Mouse (Mus musculus): ENCODE measurements around the gene Rnf150. TPM values are rescaled to one million over a fixed set of nuclear protein-coding genes. Genes with fewer than 3 reads are reported as not detected.

The Rnf150 gene
- polyA plus RNA-seq, 1 experiment from 2014 or later: 1.4 TPM

DNA sequence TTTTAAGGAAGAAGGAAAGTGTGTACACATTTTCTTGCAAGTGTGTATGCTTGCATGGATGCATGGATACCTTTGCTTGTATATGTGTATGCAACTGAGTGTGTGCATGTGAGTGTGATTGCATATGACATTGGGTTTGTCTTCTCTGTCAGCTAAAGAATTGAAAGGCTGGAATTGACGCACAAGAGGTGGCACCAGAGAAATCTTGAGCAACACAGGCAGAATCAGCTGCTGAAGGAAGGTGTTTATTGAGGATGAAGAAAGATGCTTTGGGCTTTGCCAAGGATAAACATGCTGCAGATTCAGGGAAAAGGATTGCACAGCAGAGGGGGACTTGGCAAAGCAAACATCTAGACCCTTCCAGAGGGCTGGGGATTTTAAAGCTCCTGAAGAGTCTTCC lies 174.2 kb downstream of the Rnf150 start:
- Histone ChIP-seq H3K36me3 (ENCODE audit: insufficient read depth) (no peaks in the 10 kb centered on the region), H3K4me2 (no peak overlapping the region), H3K27me3 (ENCODE audit: insufficient read depth, low read length) (no peaks in the 10 kb centered on the region), H3K4me1 (ENCODE audit: insufficient read depth) (no peaks in the 10 kb centered on the region), H3K9me3 (ENCODE audit: low read depth, low read length) (no peaks in the 10 kb centered on the region), H3K27ac (ENCODE audit: low read depth) (no peak overlapping the region), H3K9ac (no peak overlapping the region), H3K4me3 (ENCODE audit: low read depth, low read length) (no peak overlapping the region)
- whole genome bisulfite sequencing: 83% methylated on average over 1 of the region's 1 CpGs
- no peak for ATAC-seq (ENCODE audit: insufficient read depth)
- no peak for TF ChIP-seq CTCF (IDR thresholded peaks at IDR 0.05; ENCODE audit: low read depth)
- no peak for DNase-seq

DNA sequence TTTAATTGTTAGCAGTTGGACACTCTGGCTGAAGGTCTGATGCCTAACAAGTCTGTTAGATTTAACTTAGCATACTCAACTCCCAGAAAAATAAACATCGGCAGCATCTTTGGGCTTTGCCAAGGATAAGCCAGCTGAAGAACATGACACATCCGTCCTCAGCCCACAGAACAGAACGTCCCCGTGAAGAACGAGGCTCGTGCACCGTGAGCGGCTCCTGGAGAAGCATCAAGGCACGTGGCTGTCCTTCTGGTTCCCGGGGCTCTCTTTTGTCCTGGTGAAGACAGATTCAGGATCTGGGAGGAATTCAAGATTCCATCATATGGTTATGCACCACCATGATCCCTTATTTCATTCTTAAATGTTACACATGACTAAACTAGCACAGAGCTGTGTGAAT lies 175.4 kb downstream of the Rnf150 start:
- DNase-seq: no peak
- 55% methylated on average over 10 of the region's 10 CpGs for WGBS
- no peak overlapping the region for H3K4me2 ChIP-seq
- H3K4me3 ChIP-seq (ENCODE audit: low read depth, low read length): no peak overlapping the region
- H3K4me1 ChIP-seq (ENCODE audit: insufficient read depth): no peaks in the 10 kb centered on the region
- no peak overlapping the region for H3K9ac ChIP-seq
- TF ChIP-seq CTCF (IDR thresholded peaks at IDR 0.05; ENCODE audit: low read depth): no peak
- ATAC-seq (ENCODE audit: insufficient read depth): no peak
- H3K27ac ChIP-seq (ENCODE audit: low read depth): no peak overlapping the region
- no peaks in the 10 kb centered on the region for H3K27me3 ChIP-seq (ENCODE audit: insufficient read depth, low read length)
- H3K36me3 ChIP-seq (ENCODE audit: insufficient read depth): no peaks in the 10 kb centered on the region
- H3K9me3 ChIP-seq (ENCODE audit: low read depth, low read length): no peaks in the 10 kb centered on the region

DNA sequence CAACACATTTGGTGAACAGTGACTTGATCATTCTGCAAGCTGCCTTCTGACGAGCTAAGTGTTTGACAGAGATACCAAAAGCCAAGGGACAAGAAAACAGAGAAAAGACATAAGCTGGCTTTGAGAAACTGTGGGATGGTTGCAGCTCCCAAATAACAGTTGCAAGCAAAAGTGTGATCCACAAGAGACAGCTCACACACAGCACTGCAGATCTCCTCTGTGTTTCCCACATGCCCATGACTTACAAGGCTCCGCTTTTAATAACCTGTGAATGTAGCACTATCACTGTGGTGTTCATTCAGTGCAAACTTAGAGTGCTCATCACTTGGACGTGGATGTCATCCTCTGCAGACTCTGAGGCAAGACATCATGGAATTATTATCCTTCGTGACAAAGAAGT lies 178.3 kb downstream of the Rnf150 start:
- H3K9ac ChIP-seq: no peak overlapping the region
- H3K27ac ChIP-seq (ENCODE audit: low read depth): no peak overlapping the region
- H3K4me3 ChIP-seq (ENCODE audit: low read depth, low read length): no peak overlapping the region
- no peak overlapping the region for H3K4me2 ChIP-seq
- H3K9me3 ChIP-seq (ENCODE audit: low read depth, low read length): no peaks in the 10 kb centered on the region
- no peaks in the 10 kb centered on the region for H3K27me3 ChIP-seq (ENCODE audit: insufficient read depth, low read length)
- DNase-seq: no peak
- WGBS: 63% methylated on average over 4 of the region's 4 CpGs
- no peaks in the 10 kb centered on the region for H3K36me3 ChIP-seq (ENCODE audit: insufficient read depth)
- ATAC-seq (ENCODE audit: insufficient read depth): no peak
- no peaks in the 10 kb centered on the region for H3K4me1 ChIP-seq (ENCODE audit: insufficient read depth)
- no peak for TF ChIP-seq CTCF (IDR thresholded peaks at IDR 0.05; ENCODE audit: low read depth)

DNA sequence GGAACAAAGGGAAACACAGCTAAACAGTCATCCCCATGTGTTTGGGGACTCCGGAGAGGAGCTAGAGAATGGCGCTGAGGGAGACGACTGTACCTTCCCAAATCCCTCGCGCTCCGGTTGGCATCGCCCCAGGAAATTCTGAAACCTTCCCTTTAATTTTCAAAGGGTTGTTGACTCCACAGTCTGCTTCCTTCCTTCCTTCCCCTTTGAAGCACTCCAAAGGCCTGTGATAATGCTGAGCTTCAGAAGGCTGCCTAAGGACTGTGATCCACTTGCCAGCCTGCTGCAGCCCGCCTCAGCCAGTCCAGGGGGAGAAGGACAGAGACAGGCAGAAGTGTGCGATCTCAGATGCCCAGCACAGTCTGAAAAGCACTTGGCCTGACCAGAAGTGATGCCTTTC lies 183.8 kb downstream of the Rnf150 start:
- ATAC-seq (ENCODE audit: insufficient read depth) (no peak), DNase-seq (peak; percentile 39)
- 66% methylated on average over 9 of the region's 9 CpGs for WGBS
- Histone ChIP-seq H3K27ac (ENCODE audit: low read depth) (no peak overlapping the region), H3K4me1 (ENCODE audit: insufficient read depth) (no peaks in the 10 kb centered on the region), H3K4me2 (no peak overlapping the region), H3K4me3 (ENCODE audit: low read depth, low read length) (no peak overlapping the region), H3K36me3 (ENCODE audit: insufficient read depth) (no peaks in the 10 kb centered on the region), H3K27me3 (ENCODE audit: insufficient read depth, low read length) (no peaks in the 10 kb centered on the region), H3K9ac (no peak overlapping the region), H3K9me3 (ENCODE audit: low read depth, low read length) (no peaks in the 10 kb centered on the region)
- TF ChIP-seq CTCF (IDR thresholded peaks at IDR 0.05; ENCODE audit: low read depth): no peak

DNA sequence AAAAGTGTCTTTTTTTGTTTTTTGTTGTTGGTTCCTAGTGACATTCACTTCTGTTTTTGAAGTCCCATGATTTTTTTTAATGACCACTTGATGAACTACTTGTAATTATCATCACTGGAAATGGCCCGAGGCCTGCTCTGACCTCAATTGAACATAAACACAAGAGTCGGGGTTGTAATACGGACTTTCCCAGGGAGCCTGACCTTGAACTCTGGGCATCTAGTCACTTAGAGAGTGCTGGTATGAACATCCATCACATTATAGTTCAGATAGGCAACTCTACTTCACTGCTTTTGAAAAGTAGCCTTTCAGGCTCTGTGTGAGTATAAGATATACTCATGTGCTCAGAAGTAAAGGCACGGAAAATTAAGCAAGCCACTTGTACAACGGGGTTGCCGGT lies 185.4 kb downstream of the Rnf150 start:
- TF ChIP-seq CTCF (IDR thresholded peaks at IDR 0.05; ENCODE audit: low read depth): no peak

DNA sequence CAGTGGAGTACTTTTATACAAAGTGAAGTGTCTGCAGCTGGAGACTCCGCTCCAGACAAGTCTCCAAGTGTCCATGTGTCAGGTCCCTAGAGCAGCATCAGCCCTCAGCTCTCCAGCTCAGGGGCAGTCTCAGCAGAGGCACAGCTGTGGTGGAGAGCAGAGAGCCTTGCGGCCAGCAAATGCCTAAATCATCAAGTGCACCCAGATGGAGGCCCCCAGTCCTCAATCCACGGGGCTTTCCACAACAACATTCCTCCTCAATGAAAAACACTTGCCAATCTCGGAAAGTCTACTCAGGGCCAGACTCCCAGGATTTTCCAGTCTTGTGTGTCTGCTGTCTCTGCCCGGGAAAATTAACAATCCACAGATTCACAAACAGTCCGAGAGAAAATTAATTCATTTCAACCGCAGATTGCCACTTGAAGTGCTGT lies 186.0 kb downstream of the Rnf150 start:
- no peaks in the 10 kb centered on the region for H3K36me3 ChIP-seq (ENCODE audit: insufficient read depth)
- no peaks in the 10 kb centered on the region for H3K27me3 ChIP-seq (ENCODE audit: insufficient read depth, low read length)
- no peaks in the 10 kb centered on the region for H3K4me1 ChIP-seq (ENCODE audit: insufficient read depth)
- no peak overlapping the region for H3K4me3 ChIP-seq (ENCODE audit: low read depth, low read length)
- H3K9me3 ChIP-seq (ENCODE audit: low read depth, low read length): no peaks in the 10 kb centered on the region
- DNase-seq: peak; percentile 55
- H3K27ac ChIP-seq (ENCODE audit: low read depth): peak overlapping the region; percentile 21; the same call in 1 of the 2 replicates
- WGBS: 22% methylated on average over 7 of the region's 7 CpGs
- TF ChIP-seq CTCF (IDR thresholded peaks at IDR 0.05; ENCODE audit: low read depth): no peak
- no peak overlapping the region for H3K9ac ChIP-seq
- ATAC-seq (ENCODE audit: insufficient read depth): peak; percentile 83
- H3K4me2 ChIP-seq: no peak overlapping the region

More for the DNA sequence above, 185.4 kb downstream of the Rnf150 start:
- no peaks in the 10 kb centered on the region for H3K36me3 ChIP-seq (ENCODE audit: insufficient read depth)
- no peak overlapping the region for H3K4me2 ChIP-seq
- ATAC-seq (ENCODE audit: insufficient read depth) (no peak), DNase-seq (no peak)
- no peak overlapping the region for H3K9ac ChIP-seq
- no peak overlapping the region for H3K27ac ChIP-seq (ENCODE audit: low read depth)
- 38% methylated on average over 6 of the region's 6 CpGs for WGBS
- H3K27me3 ChIP-seq (ENCODE audit: insufficient read depth, low read length): no peaks in the 10 kb centered on the region
- no peak overlapping the region for H3K4me3 ChIP-seq (ENCODE audit: low read depth, low read length)
- H3K9me3 ChIP-seq (ENCODE audit: low read depth, low read length): no peaks in the 10 kb centered on the region
- no peaks in the 10 kb centered on the region for H3K4me1 ChIP-seq (ENCODE audit: insufficient read depth)

DNA sequence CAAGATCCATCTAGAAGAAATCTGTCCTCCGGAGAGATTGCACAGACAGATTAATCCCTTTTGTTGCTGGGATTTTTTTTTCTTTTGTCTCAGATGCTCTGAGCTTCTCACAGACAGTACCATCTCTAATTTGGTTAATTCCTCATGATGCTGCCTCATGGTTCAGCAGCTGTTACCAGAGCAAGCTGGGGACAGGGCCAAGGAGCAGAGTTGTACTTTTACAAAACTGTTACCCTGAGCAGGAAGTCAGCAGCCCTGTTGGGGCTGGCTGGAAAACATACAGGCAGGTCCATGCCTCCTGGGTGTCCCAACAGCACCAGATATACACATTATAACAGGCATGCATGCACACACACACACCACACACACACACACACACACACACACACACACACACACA lies 186.5 kb downstream of the Rnf150 start:
- ATAC-seq (ENCODE audit: insufficient read depth) (peak; percentile 36; the same call in 1 of the 2 replicates), DNase-seq (no peak)
- TF ChIP-seq CTCF (IDR thresholded peaks at IDR 0.05; ENCODE audit: low read depth): no peak
- WGBS: 47% methylated on average over 1 of the region's 1 CpGs
- no peaks in the 10 kb centered on the region for H3K27me3 ChIP-seq (ENCODE audit: insufficient read depth, low read length)
- H3K36me3 ChIP-seq (ENCODE audit: insufficient read depth): no peaks in the 10 kb centered on the region
- no peak overlapping the region; the same call in 1 of the 2 replicates for H3K27ac ChIP-seq (ENCODE audit: low read depth)
- no peak overlapping the region for H3K4me2 ChIP-seq
- H3K4me1 ChIP-seq (ENCODE audit: insufficient read depth): no peaks in the 10 kb centered on the region
- no peaks in the 10 kb centered on the region for H3K9me3 ChIP-seq (ENCODE audit: low read depth, low read length)
- no peak overlapping the region for H3K4me3 ChIP-seq (ENCODE audit: low read depth, low read length)
- H3K9ac ChIP-seq: no peak overlapping the region

DNA sequence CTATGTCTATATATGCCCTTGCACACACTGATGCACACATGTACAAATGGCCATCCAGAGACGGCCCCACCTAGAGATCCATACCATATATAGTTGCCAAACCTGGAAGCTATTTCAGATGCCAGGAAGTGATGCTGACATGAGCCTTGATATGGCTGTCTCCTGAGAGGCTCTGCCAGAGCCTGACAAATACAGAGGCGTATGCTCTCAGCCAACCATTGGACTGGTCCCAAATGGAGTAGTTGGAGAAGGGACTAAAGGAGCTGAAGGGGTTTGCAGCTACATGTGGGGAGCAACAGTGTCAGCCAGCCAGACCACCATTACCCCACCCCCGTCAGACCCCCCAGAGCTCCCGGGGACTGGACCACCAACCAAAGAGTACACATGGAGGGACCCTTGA lies 189.7 kb downstream of the Rnf150 start:
- TF ChIP-seq CTCF (IDR thresholded peaks at IDR 0.05; ENCODE audit: low read depth): no peak
- ATAC-seq (ENCODE audit: insufficient read depth): no peak
- H3K27me3 ChIP-seq (ENCODE audit: insufficient read depth, low read length): no peaks in the 10 kb centered on the region
- no peaks in the 10 kb centered on the region for H3K36me3 ChIP-seq (ENCODE audit: insufficient read depth)
- H3K4me1 ChIP-seq (ENCODE audit: insufficient read depth): no peaks in the 10 kb centered on the region
- H3K27ac ChIP-seq (ENCODE audit: low read depth): no peak overlapping the region
- no peaks in the 10 kb centered on the region for H3K9me3 ChIP-seq (ENCODE audit: low read depth, low read length)
- no peak overlapping the region for H3K4me3 ChIP-seq (ENCODE audit: low read depth, low read length)
- no peak for DNase-seq
- no peak overlapping the region for H3K9ac ChIP-seq
- no peak overlapping the region for H3K4me2 ChIP-seq
- WGBS: 87% methylated on average over 4 of the region's 4 CpGs
